Mouse (Mus musculus): ENCODE data around the gene Zfp948. TPM values are rescaled to one million over a fixed set of nuclear protein-coding genes. Genes with fewer than 3 reads are reported as not detected.

Gene Zfp948
- 2.0 and 3.8 TPM in 2 replicates for total RNA-seq (2014; fragmentation: Nextera tagmentation)
- 1.6 and 4.6 TPM in 2 replicates for total RNA-seq (2017)

DNA sequence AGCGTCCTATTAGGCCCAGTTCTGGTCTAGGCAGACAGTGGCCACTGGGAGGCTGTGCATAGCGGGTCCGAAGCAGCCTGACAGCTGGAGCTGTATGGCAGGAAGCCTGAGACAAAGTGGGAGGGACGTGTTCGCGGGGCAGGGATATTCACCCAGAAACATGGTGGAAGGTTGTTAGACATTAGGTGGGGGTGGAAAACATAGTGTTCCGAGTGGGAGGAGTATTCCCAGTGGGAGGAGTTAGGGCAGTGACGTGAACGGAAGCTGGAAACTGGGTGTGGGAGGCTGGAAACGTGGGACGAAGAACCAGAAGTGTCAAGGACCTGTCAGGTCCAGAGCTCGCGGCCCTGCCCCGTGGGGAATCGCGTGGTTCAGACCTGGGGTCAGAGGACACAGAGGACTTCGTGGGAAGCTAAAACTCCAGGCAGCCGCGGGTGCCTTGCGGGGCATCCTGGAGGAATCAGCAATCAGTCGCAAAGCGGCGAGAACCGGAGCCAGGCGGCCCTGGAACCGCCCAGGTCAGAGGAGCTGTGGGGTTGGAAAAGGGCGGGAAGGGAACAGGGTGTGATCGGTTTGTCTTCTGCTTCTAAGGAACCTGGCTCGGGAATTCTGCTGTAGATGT lies at the start of gene Zfp948:
Zfp948 (plus strand) TSS at position 281 of the 622 bp plus-strand sequence.
- ATAC-seq (replicated peaks; ENCODE audit: low FRiP score, low TSS enrichment, poor library complexity, severe bottlenecking), result peak; percentile 95

- peak; percentile 6; the same call in 1 of the 2 replicates for ATAC-seq (replicated peaks; ENCODE audit: low FRiP score, low TSS enrichment, poor library complexity, severe bottlenecking)
Measured at GRCm38 (mm10) chr17:21517130-21517671, 49.6 kb upstream of the Zfp948 start.

DNA sequence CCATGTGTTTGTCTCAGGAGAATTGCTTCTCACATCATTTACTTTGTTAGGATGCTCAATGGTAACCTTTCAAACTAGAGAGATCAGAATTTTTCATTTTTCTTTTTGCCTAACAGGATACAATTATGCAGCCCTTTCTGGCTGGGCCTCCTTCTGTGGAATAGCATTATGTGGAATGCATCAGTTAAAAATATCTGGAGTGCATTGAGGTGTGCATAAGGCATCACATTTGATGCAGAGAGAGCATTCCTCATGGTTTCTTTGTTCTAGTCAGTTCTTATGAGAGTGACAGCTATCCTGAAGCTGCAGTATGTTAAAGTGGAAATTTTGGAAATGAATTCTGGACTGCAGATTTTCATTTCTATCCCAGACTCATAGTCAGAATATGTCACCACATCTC lies 40.5 kb upstream of the Zfp948 start:
- no peak for ATAC-seq (replicated peaks; ENCODE audit: low FRiP score, low TSS enrichment, poor library complexity, severe bottlenecking)

DNA sequence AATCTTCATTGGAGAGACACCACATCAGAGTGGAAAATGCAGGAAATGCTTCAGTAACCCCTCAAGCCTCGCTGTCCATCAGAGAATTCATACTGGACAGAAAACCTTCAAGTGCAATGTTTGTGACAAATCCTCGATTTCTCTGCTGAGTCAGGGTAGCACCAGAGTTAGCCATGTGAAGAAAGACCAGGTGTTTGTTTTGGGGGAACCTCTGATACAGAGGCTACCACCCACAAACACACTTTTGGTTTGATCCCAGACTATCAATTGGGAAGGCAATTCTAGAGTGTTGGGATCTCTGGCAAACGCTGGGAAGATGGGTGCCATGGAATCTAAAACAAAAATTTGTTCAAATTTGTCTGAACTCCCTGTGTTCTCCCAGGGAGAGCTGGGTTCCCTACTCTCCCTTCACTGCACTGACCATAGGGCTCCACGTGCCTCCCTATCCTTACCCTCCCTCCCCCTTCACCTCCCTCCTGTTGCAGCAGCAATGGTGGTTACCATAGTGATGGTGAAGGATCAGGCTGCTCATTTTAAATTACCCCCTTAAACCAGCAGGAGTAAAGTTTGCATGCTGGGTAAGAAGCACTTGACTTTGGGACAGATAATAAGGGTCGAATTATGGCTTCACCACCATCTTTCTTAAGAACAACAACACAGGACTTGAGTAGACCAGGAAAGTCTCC lies 36.0 kb upstream of the Zfp948 start:
- ATAC-seq (replicated peaks; ENCODE audit: low FRiP score, low TSS enrichment, poor library complexity, severe bottlenecking), result no peak

DNA sequence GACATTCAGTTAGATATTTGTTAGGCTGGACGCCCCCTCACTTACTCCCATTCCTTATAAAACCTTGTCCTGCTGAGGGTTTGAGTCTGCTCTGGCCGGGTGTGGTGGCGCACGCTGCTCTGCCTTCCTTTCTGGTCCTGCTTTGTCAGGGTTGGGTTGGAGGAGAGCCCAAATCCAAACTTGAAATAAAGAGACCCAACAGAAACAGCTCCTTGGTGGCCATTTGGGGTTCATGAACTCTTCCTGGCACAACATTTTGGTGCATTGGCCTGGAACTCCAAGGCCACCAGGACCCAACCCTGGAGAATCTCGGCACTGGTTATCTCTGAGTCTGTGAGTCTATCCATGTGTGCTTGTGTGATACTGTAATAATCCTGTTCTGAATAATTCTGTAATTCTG lies 35.2 kb upstream of the Zfp948 start:
- ATAC-seq (replicated peaks; ENCODE audit: low FRiP score, low TSS enrichment, poor library complexity, severe bottlenecking), result peak; percentile 4

DNA sequence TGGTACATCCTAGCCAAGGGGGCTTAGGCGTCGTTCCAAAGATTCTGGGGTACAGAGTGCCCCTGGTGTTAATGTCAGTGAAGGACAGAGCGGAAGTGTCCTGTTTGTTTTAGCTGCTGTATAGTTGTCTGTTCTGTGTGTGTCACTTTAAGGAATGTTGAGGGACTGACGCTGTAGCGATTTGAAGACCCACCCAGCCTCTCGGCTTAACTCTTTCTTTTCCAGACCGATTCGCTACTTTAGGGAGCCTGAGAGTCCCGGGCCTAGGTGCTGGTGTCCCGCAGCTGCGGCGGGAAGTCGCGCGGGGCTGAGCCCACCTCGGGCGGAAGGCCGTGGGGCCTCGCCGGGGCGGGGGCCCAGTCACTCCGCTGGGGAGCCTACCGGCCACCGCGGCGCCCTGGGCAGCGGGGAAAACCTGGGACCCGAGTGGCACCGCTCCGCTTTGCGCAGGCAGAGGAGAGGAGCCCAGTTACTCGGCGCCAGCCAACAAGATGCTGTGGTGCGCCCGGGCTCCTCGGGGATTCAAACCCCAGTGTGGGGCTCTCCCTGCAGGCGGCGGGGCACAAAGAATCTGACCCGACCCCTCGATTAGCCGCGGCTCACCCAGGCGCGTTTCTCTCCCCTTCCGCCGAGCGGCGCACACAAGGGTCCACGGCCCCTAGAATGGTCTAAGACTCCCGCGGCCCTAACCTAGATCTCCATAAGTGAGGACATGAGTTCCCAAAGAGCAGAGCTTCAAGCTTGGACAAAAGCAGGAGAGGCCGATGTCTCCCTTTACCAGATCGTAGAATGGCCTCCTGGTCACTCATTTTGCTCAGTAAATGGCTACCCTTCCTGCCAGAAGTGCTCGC lies 34.5 kb upstream of the Zfp948 start:
- ATAC-seq (replicated peaks; ENCODE audit: low FRiP score, low TSS enrichment, poor library complexity, severe bottlenecking), result peak; percentile 66

DNA sequence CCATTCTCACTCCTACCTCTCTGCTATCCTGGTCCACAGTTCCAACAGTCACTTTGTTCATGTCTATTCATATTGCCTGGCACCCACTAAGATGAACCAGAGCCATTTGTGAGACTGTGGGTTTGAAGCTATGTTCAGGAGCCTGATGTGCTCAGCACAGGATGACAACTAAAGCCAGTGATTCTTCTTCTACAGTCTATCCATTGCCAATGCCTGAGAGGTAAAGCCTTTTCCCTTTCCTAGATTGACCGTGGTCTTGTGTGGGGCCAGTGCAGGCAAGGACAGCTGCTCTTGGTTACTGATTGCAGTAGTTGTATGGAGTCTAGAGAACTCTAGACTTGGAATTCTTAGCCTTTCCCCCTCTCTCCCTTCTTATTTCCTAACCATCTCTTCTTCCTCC lies 32.8 kb upstream of the Zfp948 start:
- ATAC-seq (replicated peaks; ENCODE audit: low FRiP score, low TSS enrichment, poor library complexity, severe bottlenecking), result no peak

DNA sequence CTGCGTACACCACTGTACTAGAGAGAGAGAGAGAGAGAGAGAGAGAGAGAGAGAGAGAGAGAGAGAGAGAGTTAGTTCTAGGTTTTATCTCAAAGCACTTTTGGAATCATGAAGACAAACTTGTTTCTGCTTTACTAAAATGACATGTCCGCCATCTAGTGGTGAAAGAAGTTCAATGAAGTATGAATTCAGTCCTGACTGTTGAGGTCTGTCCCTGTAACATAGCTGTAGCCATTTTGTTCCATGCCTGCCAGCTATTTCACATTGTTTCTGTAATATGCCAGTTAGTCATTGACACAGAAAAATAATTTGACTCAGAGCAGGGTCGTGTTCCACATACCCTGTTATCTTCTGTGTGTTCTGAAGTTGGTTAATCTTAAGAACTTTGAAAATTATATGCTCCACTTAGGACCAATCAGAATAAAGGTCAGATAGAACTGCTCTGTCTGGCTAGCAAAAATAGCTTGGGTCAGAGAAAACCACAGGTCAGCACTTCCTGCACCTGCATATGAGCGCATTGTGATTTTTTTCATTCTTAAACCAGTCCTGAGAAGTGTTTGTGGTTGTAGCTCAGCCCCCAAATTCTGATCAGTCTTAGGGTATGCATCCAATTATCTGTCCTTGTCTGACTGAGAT lies 32.2 kb upstream of the Zfp948 start:
- peak; percentile 45 for ATAC-seq (replicated peaks; ENCODE audit: low FRiP score, low TSS enrichment, poor library complexity, severe bottlenecking)

DNA sequence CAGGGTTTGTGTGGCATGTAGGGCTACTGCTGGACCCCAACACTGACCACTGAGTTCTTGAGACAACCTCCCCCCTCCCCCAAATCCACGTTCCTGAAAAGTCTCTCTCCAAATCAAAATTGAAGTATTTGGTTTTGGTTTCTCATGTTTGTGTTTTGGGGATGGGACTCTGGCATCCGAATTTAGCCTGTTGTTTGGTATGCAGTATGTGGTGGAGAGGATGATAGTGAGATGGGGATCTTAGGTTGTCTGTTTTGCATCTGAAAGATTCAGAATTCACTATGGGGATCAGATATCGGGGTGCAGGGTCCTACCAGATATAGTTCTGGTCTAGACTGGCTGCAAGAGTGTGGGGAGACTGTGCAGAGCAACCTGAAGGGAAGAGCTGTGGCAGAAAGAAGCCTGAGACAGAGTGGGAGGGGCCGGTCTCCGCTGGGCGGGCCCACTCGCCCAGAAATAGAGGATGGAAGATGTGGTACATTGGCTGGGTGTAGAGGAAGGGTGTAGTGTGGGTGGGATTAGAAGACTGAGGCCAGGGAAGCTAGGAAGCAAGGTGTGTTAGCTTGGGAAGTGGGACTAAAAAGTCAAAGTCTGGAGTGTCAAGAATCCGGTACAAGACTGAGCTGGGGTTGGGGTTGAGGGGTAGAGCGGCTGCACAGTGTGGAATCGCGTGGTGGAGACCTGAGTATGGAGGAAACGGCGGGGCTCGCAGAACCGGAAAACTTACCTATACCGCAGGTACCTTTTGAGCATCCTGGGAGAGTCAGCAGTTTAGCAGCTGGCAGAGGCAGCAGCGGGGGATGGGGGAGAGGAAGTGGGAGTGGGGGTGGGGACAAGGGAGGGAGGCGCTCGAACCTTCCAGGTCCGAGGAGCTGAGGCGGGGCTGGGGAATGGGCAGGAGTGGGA lies 31.5 kb upstream of the Zfp948 start, which contains the start of gene Zfp52:
Zfp52 (plus strand) TSS at position 444 of the 906 bp plus-strand sequence.
- ATAC-seq (replicated peaks; ENCODE audit: low FRiP score, low TSS enrichment, poor library complexity, severe bottlenecking), result peak; percentile 77

GRCm38 (mm10) chr17:21536096-21536495 lies 30.7 kb upstream of the Zfp948 start:
- no peak for ATAC-seq (replicated peaks; ENCODE audit: low FRiP score, low TSS enrichment, poor library complexity, severe bottlenecking)

- no peak for ATAC-seq (replicated peaks; ENCODE audit: low FRiP score, low TSS enrichment, poor library complexity, severe bottlenecking)
Measured at GRCm38 (mm10) chr17:21536676-21537075, 30.1 kb upstream of the Zfp948 start.

- no peak for ATAC-seq (replicated peaks; ENCODE audit: low FRiP score, low TSS enrichment, poor library complexity, severe bottlenecking)
Measured at GRCm38 (mm10) chr17:21557831-21558230, 9.0 kb upstream of the Zfp948 start.

DNA sequence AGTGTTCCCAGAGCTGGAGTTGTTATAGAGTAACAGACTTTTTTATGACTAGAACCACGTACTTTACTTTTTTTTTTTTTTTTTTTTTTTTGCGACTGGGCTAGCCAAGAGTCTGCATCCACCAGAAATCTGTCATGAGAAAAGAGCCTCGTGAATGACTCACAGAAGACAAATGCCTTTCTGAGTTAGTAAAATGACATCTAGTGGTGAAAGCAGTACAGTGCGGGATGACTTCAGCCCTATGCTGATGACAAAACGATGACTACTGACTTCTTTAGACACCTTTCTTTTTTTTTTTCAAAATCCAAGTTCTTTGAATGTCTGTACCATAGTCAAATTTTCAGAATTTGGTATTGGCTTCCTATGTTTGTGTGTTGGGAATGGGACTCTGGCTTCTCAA lies 588 bp upstream of the Zfp948 start:
- ATAC-seq (replicated peaks; ENCODE audit: low FRiP score, low TSS enrichment, poor library complexity, severe bottlenecking), result peak; percentile 88

DNA sequence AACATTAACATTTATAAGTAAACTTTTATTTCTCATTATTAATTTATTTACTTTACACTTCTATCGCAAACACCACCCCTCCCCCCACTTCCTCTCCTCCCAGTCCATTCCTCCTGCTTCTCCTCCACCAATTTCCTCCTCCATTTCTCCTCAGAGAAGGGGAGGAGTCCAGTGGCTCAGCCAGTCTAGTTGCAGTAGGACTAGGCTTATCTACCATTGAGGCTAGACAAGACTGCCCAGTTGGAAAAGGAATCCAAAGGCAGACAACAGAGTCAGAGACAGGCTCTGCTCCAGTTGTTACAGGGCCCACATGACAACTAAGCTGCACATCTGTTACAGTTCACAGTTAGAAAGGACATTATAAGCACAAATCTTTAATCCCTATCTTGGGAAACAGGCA lies 888 bp downstream of the Zfp948 start:
- ATAC-seq (replicated peaks; ENCODE audit: low FRiP score, low TSS enrichment, poor library complexity, severe bottlenecking), result no peak

GRCm38 (mm10) chr17:21579080-21579479 lies 12.3 kb downstream of the Zfp948 start:
- peak; percentile 78 for ATAC-seq (replicated peaks; ENCODE audit: low FRiP score, low TSS enrichment, poor library complexity, severe bottlenecking)

GRCm38 (mm10) chr17:21579493-21580175 lies 12.8 kb downstream of the Zfp948 start:
- peak; percentile 93 for ATAC-seq (replicated peaks; ENCODE audit: low FRiP score, low TSS enrichment, poor library complexity, severe bottlenecking)

DNA sequence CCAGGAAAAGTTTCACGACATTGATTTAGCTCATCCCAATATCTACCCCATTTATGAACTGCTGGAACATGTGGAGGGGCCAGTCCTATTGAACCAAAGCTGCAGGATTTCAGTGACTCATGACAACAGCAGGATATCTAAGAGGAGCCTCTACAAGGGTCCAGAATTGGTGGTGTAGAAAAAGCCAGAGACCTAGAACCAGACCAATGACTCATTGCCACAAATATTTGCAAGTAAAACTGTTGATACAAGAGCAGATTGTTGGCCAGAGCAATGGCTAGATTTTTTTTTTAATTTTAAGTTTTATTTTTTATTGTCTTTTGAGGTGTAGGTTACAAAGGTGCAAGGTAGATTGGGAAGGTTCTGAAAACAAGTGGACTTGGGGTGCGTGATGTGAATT lies 18.7 kb downstream of the Zfp948 start:
- no peak for ATAC-seq (replicated peaks; ENCODE audit: low FRiP score, low TSS enrichment, poor library complexity, severe bottlenecking)

DNA sequence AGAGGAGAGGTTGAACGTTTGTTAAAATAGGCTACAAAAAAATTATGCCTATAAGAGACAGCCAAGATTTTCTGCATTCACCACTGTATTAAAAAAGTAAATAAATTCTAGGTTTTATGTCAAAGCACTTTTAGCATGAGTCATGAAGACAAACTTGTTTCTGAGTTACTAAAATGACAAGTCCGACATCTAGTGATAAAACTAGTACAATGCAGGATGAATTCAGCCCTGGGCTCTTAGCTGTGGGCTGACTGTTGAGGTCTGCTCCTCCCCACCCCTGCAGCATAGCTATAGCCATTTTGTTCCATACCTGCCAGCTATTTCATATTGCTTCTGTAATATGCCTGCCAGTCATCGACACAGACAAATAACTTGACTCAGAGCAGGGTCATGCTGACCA lies 49.5 kb downstream of the Zfp948 start:
- ATAC-seq (replicated peaks; ENCODE audit: low FRiP score, low TSS enrichment, poor library complexity, severe bottlenecking), result no peak

Data from megakaryocyte-erythroid progenitor cell, adult 5-6 weeks (primary cell).